Mouse (Mus musculus): ENCODE measurements at regions not wholly inside any gene's neighbourhood (a gene's known extent, or its start where the extent isn't known, plus 50 kb on each side); places are given as distances from the start of the nearest gene placed in this dataset.

GRCm38 (mm10) chr4:81570736-81571135 lies 128.1 kb upstream of the Mpdz start:
- TF ChIP-seq CTCF (IDR thresholded peaks at IDR 0.05): no peak
- no peak for TF ChIP-seq EP300 (IDR thresholded peaks at IDR 0.05)

Measured in lung, postnatal 0 days (tissue).